Mouse (Mus musculus): ENCODE data around the gene Stx8. TPM values are rescaled to one million over a fixed set of nuclear protein-coding genes. Genes with fewer than 3 reads are reported as not detected.

Stx8 gene
- polyA plus RNA-seq, 1 experiment: 34.7 TPM

DNA sequence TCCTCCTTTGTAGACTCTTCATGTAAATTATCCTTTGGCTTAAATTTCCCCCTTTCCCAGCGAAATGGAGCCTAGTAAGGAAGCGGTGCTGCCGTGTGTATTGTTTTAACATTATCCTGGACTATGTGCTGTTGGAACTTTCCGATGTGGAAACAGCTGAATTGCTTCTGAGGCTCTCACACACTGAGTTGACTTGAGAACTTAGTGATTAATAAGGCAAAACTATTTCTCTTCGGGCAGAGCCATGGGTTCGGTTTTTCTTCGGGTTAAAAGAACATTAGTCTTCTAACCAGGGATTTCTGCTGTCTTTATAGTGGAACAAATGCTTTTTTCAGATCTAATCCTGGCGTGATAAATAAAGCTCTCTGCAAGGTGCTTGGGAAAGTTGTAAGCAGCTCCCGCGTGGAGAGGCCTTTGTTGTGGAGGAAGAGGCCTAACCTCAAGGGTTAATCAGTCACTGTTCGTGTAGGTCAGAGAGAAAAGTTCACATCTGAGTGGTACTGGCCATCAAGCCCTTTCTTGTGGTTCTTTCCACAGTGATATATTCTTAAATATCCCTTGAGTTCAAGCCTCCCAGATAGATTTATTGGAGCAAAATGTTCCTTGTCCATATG is 106.7 kb downstream of the Stx8 start:
- TF ChIP-seq CTCF (IDR thresholded peaks at IDR 0.05; ENCODE audit: extremely low read depth, insufficient read depth, low read length) (no peak), POLR2A (IDR thresholded peaks at IDR 0.05; ENCODE audit: extremely low read depth, insufficient read depth, low read length) (no peak)

DNA sequence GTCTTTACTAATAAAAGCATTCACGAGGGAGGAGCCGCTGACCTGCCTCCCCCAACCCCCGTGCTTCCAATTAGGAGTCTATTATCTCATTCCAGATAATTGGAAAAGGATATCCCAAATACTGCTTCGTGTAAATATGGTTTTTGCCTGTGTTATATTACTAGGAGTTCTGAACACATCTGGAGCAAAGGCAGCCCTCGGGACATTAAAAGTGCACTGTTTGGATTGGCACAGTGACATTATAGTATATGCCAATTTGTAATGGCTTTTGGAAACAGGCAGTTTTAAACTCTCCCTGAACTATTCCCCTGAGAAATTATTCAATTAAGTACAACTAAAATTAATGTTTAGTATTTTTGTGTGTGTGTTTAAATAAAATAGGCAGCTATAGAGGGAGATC is 108.7 kb downstream of the Stx8 start:
- Histone ChIP-seq H3K27ac (ENCODE audit: insufficient read depth, low read length) (no peak overlapping the region), H3K4me3 (ENCODE audit: insufficient read depth, low read length) (no peak overlapping the region), H3K4me1 (ENCODE audit: control insufficient read depth, insufficient read depth, low read length) (no peaks in the 10 kb centered on the region; the same call in 1 of the 2 replicates)
- TF ChIP-seq POLR2A (IDR thresholded peaks at IDR 0.05; ENCODE audit: extremely low read depth, insufficient read depth, low read length) (no peak), CTCF (IDR thresholded peaks at IDR 0.05; ENCODE audit: extremely low read depth, insufficient read depth, low read length) (no peak)

More for the DNA sequence above, 106.7 kb downstream of the Stx8 start:
- H3K4me1 ChIP-seq (ENCODE audit: control insufficient read depth, insufficient read depth, low read length): no peaks in the 10 kb centered on the region
- no peak overlapping the region for H3K27ac ChIP-seq (ENCODE audit: insufficient read depth, low read length)
- H3K4me3 ChIP-seq (ENCODE audit: insufficient read depth, low read length): no peak overlapping the region

DNA sequence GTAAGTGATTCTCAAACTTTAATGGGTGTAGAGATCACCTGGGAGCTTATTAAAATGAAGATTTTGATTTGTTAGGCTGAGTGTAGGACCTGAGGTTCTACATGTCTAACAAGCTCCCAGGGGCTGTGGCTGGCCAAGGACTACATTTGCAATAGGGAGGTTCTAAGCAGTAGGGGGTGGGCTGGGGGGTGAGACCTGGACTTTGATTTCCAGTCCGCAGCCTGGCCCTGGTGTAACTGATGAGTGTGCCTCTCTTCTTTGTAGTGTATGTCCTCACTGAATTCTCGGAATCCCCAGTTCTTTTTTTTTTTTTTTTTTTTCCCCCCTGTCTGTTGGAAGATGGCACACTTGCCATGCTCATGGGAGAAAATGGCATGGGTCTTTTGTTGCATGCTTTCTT is 109.3 kb downstream of the Stx8 start:
- H3K4me1 ChIP-seq (ENCODE audit: control insufficient read depth, insufficient read depth, low read length): no peaks in the 10 kb centered on the region; the same call in 1 of the 2 replicates
- no peak overlapping the region for H3K4me3 ChIP-seq (ENCODE audit: insufficient read depth, low read length)
- no peak for TF ChIP-seq POLR2A (IDR thresholded peaks at IDR 0.05; ENCODE audit: extremely low read depth, insufficient read depth, low read length)
- no peak for TF ChIP-seq CTCF (IDR thresholded peaks at IDR 0.05; ENCODE audit: extremely low read depth, insufficient read depth, low read length)
- H3K27ac ChIP-seq (ENCODE audit: insufficient read depth, low read length): no peak overlapping the region

DNA sequence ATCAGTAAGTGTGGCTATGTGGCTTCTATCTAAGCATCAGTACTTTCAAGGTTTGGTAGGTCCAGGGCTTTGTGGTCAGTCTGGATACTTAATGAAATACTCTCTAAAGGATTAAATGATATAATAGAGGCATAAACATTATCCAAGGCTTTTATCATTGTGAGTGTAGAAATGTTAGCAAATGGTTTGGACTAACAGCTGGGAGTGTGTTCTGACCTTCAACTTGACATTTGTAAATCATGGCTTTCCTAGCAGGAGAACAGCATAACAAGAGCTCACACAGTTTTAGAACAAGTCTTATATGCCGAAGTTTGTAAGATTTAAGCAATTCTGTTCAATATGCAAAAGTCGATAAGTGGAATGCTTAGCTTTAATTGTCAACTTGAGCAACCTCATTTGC is 113.8 kb downstream of the Stx8 start:
- TF ChIP-seq POLR2A (IDR thresholded peaks at IDR 0.05; ENCODE audit: extremely low read depth, insufficient read depth, low read length) (no peak), CTCF (IDR thresholded peaks at IDR 0.05; ENCODE audit: extremely low read depth, insufficient read depth, low read length) (no peak)
- H3K4me3 ChIP-seq (ENCODE audit: insufficient read depth, low read length): no peak overlapping the region
- H3K27ac ChIP-seq (ENCODE audit: insufficient read depth, low read length): no peak overlapping the region
- no peaks in the 10 kb centered on the region; the same call in 1 of the 2 replicates for H3K4me1 ChIP-seq (ENCODE audit: control insufficient read depth, insufficient read depth, low read length)

DNA sequence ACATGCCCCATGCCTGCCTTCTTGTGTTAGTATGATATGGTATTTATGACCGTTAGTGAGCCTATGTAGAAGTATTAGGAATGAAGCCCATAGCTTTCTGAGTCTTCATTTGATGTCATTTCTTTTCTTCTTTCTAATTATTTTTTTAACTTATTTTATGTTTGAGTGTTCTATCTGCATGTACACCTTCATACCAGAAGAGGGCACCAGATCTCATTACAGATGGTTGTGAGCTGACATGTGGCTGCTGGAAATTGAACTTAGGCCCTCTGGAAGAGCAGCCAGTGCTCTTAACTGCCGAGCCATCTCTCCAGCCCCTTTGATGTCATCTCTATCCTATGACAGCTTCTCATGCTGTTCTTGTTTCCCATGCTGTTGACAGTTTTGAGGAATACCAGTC is 115.0 kb downstream of the Stx8 start:
- peaks cover 1% of the 10 kb centered on the region; the same call in 1 of the 2 replicates for H3K4me1 ChIP-seq (ENCODE audit: control insufficient read depth, insufficient read depth, low read length)
- H3K4me3 ChIP-seq (ENCODE audit: insufficient read depth, low read length): no peak overlapping the region
- H3K27ac ChIP-seq (ENCODE audit: insufficient read depth, low read length): no peak overlapping the region
- TF ChIP-seq CTCF (IDR thresholded peaks at IDR 0.05; ENCODE audit: extremely low read depth, insufficient read depth, low read length) (no peak), POLR2A (IDR thresholded peaks at IDR 0.05; ENCODE audit: extremely low read depth, insufficient read depth, low read length) (no peak)

DNA sequence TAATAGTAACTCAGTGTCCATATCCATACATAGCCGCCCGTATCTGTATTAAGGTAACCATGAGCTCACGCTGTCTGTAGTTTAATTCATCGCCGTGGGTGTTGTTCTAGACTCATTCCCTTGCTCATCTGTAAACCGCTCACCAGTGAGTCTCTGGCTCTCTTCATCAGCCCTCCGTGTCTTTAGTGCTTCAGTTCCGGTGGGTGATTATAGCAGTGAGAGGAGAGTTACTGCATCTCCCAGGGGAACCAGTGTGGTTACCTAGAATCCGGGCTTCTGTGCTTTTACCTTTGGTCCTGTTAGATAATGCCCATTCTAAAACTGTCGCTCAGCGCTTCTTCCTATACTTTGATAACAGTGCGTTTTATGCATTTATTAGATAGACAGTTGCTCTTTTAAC is 116.8 kb downstream of the Stx8 start:
- no peak for TF ChIP-seq POLR2A (IDR thresholded peaks at IDR 0.05; ENCODE audit: extremely low read depth, insufficient read depth, low read length)
- TF ChIP-seq CTCF (IDR thresholded peaks at IDR 0.05; ENCODE audit: extremely low read depth, insufficient read depth, low read length): no peak
- H3K4me1 ChIP-seq (ENCODE audit: control insufficient read depth, insufficient read depth, low read length): peaks cover 1% of the 10 kb centered on the region; the same call in 1 of the 2 replicates
- no peak overlapping the region for H3K4me3 ChIP-seq (ENCODE audit: insufficient read depth, low read length)
- no peak overlapping the region for H3K27ac ChIP-seq (ENCODE audit: insufficient read depth, low read length)

DNA sequence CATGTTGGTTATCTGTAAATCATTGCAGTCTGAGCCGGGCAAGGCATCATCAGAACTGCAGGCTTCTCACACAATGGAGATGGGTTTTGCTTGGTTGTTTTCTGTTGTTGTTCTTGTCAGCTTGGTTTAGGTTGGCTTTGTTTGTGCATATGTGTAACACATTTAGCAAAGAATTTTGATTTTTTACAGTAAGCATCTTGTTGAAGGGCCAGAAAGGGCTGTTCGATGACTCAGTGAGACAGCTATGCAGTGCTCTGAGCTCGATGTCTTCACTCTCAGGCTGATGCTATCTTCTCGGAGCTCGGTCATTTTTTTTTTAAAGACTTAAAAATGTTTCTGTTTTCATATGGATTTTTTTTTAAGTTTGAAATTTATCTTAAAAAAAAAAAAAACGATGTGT is 117.6 kb downstream of the Stx8 start:
- peaks cover 1% of the 10 kb centered on the region; the same call in 1 of the 2 replicates for H3K4me1 ChIP-seq (ENCODE audit: control insufficient read depth, insufficient read depth, low read length)
- H3K4me3 ChIP-seq (ENCODE audit: insufficient read depth, low read length): no peak overlapping the region
- TF ChIP-seq CTCF (IDR thresholded peaks at IDR 0.05; ENCODE audit: extremely low read depth, insufficient read depth, low read length) (no peak), POLR2A (IDR thresholded peaks at IDR 0.05; ENCODE audit: extremely low read depth, insufficient read depth, low read length) (no peak)
- no peak overlapping the region for H3K27ac ChIP-seq (ENCODE audit: insufficient read depth, low read length)

DNA sequence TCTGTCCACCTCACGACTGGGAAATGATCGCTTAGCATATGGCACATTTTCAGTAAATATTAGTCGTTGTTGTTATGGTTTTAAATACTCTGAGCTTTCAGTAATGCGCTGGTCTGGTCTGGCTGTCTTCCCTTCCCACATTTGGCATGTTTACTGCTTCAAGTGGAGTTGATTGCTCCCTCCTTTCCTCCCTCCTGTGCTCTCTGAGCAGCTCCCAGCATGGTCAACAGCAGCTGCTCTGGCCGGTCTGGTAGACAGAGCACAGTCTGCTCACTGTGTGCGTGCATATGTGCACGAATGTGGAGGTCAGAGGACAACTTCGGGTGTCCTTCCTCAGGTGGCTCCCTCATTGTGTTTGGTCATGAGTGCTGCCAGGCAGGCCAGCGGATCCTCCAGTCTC is 120.2 kb downstream of the Stx8 start:
- H3K4me3 ChIP-seq (ENCODE audit: insufficient read depth, low read length): no peak overlapping the region
- TF ChIP-seq POLR2A (IDR thresholded peaks at IDR 0.05; ENCODE audit: extremely low read depth, insufficient read depth, low read length): no peak
- TF ChIP-seq CTCF (IDR thresholded peaks at IDR 0.05; ENCODE audit: extremely low read depth, insufficient read depth, low read length): no peak
- no peak overlapping the region for H3K27ac ChIP-seq (ENCODE audit: insufficient read depth, low read length)
- H3K4me1 ChIP-seq (ENCODE audit: control insufficient read depth, insufficient read depth, low read length): 0 out of 2 replicates have a peak, but pooled peaks cover 1% of the 10 kb centered on the region

DNA sequence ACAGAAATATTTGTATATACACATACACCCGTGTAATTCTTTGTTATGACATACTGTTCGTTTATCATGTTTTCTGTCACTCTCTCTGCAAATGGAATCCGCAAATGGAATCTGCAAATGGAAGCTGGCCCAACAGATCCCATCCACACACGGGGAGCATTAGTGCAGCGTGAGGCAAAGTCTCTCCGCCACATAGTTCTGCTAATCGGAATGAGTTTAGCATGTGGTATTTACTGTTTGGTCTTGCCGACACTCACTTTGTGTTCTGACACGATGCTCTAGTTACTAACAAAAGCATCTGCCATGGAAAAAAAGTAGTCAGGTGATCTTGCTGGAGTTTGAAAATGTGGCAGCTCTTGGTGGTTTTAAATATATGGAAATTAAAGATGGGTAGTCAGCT is 123.4 kb downstream of the Stx8 start:
- Histone ChIP-seq H3K27ac (ENCODE audit: insufficient read depth, low read length) (no peak overlapping the region), H3K4me3 (ENCODE audit: insufficient read depth, low read length) (no peak overlapping the region), H3K4me1 (ENCODE audit: control insufficient read depth, insufficient read depth, low read length) (0 out of 2 replicates have a peak, but pooled peaks cover 1% of the 10 kb centered on the region)
- TF ChIP-seq CTCF (IDR thresholded peaks at IDR 0.05; ENCODE audit: extremely low read depth, insufficient read depth, low read length) (no peak), POLR2A (IDR thresholded peaks at IDR 0.05; ENCODE audit: extremely low read depth, insufficient read depth, low read length) (no peak)

DNA sequence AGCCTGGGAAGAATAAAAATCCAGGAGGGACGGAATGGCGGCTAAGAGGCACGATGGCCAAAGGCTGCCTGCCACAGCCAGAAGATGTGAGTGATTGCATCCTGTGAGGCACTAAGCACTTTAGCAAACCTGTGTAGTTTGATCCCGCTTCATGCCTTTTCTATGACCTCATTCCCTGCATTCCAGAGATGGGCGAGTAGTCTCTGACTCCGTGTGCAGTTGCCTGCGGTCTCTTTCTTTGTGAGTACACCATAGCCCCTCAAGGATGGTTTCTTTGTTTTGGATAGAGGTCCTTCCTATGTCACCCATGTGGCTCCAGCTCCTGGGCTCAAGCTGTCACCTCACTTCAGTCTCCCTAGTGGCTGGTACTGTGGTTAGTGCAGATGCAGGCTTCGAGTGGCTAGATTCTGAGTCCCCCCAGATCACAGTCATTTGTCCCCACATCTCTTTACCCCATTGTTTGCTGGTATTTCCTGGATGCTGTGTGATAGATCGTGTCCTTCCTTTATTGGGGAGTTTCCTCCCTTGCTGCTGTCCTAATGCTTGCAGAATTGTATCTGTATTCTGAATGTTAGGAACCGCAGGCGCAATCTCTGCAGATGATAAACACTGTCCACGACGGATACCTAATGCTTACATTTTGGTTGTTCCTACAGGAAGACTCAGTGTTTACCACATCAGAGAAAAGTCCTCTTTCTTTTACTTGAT is 124.0 kb downstream of the Stx8 start:
- no peak overlapping the region for H3K4me3 ChIP-seq (ENCODE audit: insufficient read depth, low read length)
- H3K4me1 ChIP-seq (ENCODE audit: control insufficient read depth, insufficient read depth, low read length): 0 out of 2 replicates have a peak, but pooled peaks cover under 1% of the 10 kb centered on the region
- H3K27ac ChIP-seq (ENCODE audit: insufficient read depth, low read length): no peak overlapping the region
- TF ChIP-seq POLR2A (IDR thresholded peaks at IDR 0.05; ENCODE audit: extremely low read depth, insufficient read depth, low read length): no peak
- TF ChIP-seq CTCF (IDR thresholded peaks at IDR 0.05; ENCODE audit: extremely low read depth, insufficient read depth, low read length): no peak
